Mouse (Mus musculus) CD8-positive naive resting alpha-beta T cell, adult 2 months (primary cell): ENCODE measurements around the gene Pln.

Experiments used
- DNase-seq, 2 experiments: peaks; one replicate each; pipeline ENCODE4 v3.0.0; 2022; ENCODE audit warnings: low read depth in 2 of 2, low spot score in 2 of 2

The Pln gene

GRCm38 (mm10) chr10:53359016-53359415 is 21.5 kb downstream of the Pln start:
- no peak for DNase-seq

DNA sequence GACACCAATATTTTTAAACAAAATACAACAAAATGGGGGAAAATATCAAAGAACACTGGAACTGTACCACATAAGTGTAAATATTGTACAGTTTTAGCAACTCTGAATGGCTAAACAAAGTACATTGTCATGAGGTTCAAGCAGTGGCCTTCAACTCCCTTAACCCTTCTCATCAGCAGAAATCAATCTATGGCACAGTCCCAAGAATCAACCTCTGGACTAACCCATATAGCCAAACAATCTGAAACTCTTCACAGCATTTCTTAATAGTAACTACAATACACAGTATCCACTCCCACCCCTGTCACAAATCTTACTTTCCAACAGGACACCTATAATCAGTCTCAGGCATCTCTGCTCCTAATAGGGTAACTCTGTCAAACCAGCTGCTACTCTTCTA is 26.8 kb downstream of the Pln start:
- no peak for DNase-seq

- no peak for DNase-seq
These were observed 29.8 kb downstream of the Pln start for GRCm38 (mm10) chr10:53367265-53367664.

GRCm38 (mm10) chr10:53373885-53374578 is 36.6 kb downstream of the Pln start:
- no peak for DNase-seq

- no peak for DNase-seq
These were observed 39.6 kb downstream of the Pln start for GRCm38 (mm10) chr10:53377096-53377495.

DNA sequence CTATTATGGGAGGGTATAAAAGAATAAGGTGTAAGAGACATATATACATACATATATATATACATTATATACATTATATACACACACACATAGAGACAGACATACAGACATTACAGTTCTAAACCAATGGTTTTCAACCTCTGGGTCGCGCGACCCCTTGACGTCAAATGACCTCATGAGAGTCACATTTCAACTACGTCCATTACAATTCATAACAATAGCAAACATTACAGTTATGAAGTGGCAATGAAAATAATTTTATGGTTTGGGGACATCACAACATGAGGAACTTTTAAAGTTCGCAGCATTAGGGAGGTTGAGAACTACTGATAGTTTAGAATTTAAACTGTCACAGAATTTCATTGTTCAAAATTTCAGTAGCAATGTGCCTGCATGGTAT is 40.8 kb downstream of the Pln start:
- no peak for DNase-seq

- DNase-seq = peak in 1 of 2 experiments; percentile 29
These were observed 41.7 kb downstream of the Pln start for GRCm38 (mm10) chr10:53378981-53379708.

DNA sequence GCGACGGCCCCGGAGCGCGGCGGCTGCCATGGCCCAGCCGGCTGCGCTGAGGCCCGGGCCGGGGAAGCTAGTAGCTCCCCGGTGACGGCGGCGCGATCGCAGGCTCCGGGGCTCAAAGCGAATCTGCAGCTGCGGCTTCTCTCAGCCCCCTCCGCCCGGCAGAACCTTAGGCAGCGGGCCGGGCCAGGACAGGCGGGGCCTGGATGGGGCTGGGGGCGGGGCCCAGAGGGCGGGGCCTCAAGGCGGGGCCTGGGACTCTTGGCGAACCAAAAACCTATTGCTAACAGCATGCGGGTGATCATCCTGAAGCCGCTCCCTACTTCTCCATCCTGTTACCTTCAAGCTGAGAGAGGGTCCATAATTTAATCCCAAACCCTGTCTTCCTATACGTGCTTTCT is 42.2 kb downstream of the Pln start, which contains the start of gene Cep85l:
TSS of gene Cep85l (minus strand) at position 239 of the 398 bp plus-strand sequence.
- peak; percentile 70 to 71 for DNase-seq

GRCm38 (mm10) chr10:53382696-53383365 is 45.4 kb downstream of the Pln start:
- DNase-seq = no peak

- no peak for DNase-seq
These were observed 47.4 kb downstream of the Pln start for GRCm38 (mm10) chr10:53384896-53385295.

- DNase-seq = no peak
These were observed 48.0 kb downstream of the Pln start for GRCm38 (mm10) chr10:53385438-53385837.

DNA sequence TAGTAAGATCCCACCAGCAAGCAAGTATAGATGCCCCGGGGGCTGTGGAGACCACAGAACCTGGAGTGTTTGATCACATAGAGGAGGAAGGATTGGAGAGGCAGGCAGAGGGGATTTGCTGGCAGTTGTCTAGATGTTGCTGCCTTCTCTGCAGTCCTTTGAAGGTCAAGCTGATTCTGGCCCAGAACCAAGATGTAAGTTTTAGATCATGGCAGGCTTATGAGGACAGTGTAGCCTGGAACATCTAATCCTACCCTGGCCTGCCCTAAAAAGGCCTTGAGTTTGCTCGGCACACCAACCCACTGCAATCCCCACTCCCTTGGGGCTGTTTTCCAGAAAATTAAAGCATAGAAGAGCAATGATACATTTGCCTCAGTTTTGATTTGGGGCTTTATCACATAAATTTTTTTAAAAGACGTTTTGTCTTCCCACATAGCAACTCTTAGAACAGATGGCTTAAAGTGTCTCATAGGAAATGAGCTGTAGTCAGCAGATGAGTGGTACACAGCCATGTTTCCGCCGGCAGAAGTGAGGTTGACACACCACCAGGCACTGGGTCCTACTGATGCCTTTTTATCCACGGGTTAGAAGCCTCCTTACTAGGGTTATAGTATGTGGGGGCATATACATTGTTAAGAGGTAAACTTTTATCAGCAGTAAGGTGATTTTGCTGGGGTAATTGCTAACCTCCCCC is 50.9 kb downstream of the Pln start:
- DNase-seq = no peak

- no peak for DNase-seq
These were observed 57.6 kb downstream of the Pln start for GRCm38 (mm10) chr10:53394923-53395629.
